Mouse (Mus musculus) macrophage (primary cell): Measurements from ENCODE around the gene Adgrg1. TPM values are rescaled to one million over a fixed set of nuclear protein-coding genes. Genes with fewer than 3 reads are reported as not detected.
"Not testable (repeated sequence)": the region's sequence is repeated elsewhere in the genome, so short reads cannot be mapped to it uniquely, and the experiment has no call there.

Experiments
- H3K27ac ChIP-seq: fragments of 350-480 bp; formaldehyde crosslinking; 2 replicates; pipeline ENCODE4 v1.9.0; 2021
- H3K36me3 ChIP-seq: fragments of 350-480 bp; formaldehyde crosslinking; 2 replicates; pipeline ENCODE4 v1.9.0; 2021; ENCODE audit errors: inconsistent target
- H3K4me3 ChIP-seq: fragments of 350-480 bp; formaldehyde crosslinking; 2 replicates; pipeline ENCODE4 v1.9.0; 2021; ENCODE audit errors: inconsistent target
- H3K79me2 ChIP-seq: fragments of 350-480 bp; formaldehyde crosslinking; 2 replicates; pipeline ENCODE4 v1.9.0; 2021; ENCODE audit errors: inconsistent target
- WGBS: methylation state at CpG from one replicate; pipeline ENCODE4 v1.1.7; 2026; ENCODE audit warnings: inconsistent platforms; ENCODE audit not compliant: missing documents; 5-methylcytosine and 5-hydroxymethylcytosine counted together
- polyA plus RNA-seq: library from polyadenylated mRNA; stranded (reverse); fragments of 250-400 nt; gene quantifications from 3 replicates; pipeline ENCODE4 v1.2.4, GENCODE M21; 2018; ENCODE audit warnings: inconsistent platforms

Gene Adgrg1
- polyA plus RNA-seq, 1 experiment from 2014 or later = 1.3 TPM

DNA sequence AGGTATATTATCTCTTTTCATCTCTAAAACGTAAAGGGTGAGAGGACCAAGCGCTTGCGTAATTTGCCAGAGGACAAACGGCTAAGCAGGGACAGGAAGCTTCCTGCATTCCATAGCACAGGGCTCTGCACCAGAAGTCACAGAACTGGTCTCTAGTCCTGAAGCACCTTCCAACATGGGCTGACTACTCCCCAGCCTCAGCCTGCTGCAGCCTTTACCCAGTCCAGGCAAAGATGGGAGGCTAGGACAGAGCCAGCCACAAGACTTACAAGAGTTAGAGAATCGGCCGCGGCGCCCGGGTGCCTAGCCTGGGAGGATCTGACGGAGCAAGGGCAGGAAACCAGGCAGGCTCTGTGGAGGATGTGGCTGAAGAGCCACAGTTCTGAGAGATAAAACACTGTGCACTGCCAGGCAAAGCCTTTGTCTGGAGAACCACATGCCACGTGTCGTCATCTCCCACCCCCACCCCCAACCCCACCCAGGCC lies 45.8 kb downstream of the Adgrg1 start:
- no peaks in the 10 kb centered on the region for H3K36me3 ChIP-seq
- H3K27ac ChIP-seq = no peak overlapping the region
- H3K4me3 ChIP-seq = no peak overlapping the region; the same call in 1 of the 2 replicates

DNA sequence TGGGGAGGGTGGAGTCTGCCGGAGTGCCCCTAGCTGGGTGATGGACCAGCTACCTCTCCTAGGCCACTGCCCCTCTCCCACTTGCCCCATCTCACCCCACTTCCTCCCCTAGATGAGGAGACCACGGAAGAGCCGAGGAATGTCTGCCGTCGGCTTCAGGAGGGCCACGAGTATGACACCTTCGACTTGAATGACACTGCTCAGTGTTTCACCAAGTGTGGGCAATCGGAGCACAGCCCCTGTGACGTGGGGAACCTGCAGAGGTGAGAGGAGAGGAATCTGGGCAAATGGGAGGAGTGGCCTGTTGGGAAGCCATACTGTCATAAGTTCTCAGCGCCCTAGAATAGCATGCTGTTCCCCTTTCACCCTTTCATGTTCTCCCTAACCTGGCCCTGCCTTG lies 46.3 kb downstream of the Adgrg1 start:
- no peak overlapping the region for H3K27ac ChIP-seq
- no peaks in the 10 kb centered on the region for H3K36me3 ChIP-seq
- 22% methylated on average over 10 of the region's 10 CpGs for WGBS
- H3K79me2 ChIP-seq = no peaks in the 10 kb centered on the region
- H3K4me3 ChIP-seq = no peak overlapping the region; the same call in 1 of the 2 replicates

More for the DNA sequence above, 45.8 kb downstream of the Adgrg1 start:
- 19% methylated on average over 12 of the region's 12 CpGs for WGBS
- H3K79me2 ChIP-seq = no peaks in the 10 kb centered on the region

DNA sequence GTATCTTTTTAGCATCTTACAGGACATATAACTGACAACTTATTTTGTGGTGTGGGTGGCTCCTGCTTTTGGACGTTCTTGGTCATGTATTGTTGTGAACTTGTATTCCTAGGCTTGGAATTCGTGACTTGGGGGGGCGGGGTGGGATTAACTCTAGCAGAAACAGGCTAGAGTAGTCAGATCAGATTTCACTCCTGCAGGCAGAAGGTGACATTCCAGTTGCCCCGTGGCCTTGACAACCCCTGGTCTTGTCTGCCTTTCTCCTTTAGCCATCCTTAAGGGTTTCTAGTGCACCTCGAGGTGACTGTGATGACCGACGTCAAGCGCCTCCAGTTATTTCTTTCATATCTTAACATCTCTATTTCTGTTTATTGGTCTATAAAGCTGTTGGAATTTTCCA lies 48.6 kb downstream of the Adgrg1 start:
- no peaks in the 10 kb centered on the region for H3K36me3 ChIP-seq
- H3K4me3 ChIP-seq = no peak overlapping the region
- H3K79me2 ChIP-seq = no peaks in the 10 kb centered on the region
- H3K27ac ChIP-seq = no peak overlapping the region
- 80% methylated on average over 8 of the region's 8 CpGs for WGBS

DNA sequence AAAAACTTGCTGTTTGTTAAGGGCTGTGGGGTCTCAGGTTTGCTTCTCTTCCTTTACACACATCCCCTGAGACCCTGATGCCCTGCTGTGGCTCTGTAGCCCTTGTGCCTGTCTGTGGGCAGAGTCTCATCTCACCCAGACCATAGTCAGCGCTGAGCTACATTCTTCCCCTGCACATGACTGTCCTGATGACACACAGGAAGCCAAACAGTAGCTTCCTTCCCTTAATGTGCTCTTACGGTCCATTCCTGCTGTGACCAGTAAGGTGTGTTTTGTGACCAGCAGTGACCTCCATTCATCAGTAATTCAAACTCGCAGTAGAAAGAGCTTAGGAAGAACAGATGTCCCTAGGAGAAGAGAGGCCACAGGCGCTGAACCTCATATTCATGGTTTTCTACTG lies 49.8 kb downstream of the Adgrg1 start:
- 57% methylated on average over 4 of the region's 4 CpGs for WGBS
- H3K36me3 ChIP-seq = no peaks in the 10 kb centered on the region
- no peaks in the 10 kb centered on the region for H3K79me2 ChIP-seq
- H3K27ac ChIP-seq = peak overlapping the region; percentile 37
- H3K4me3 ChIP-seq = no peak overlapping the region

DNA sequence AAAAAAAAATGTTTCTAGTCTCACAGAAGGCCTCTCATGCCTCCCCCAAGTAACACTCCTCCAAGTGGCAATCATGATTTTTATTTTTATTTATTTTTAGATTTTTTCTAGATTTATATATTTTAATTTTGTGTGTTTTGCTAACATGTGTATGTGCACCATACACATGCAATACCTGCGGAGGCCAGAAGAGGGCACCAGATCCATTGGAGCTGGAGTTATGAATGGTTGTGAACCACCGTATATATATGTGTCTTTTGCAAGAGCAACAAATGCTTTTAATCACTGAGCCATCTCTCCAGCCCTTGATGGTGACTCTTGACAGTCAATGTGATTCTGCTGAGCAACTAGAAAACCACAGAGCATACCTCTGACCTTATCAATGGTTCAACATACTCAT lies 50.9 kb downstream of the Adgrg1 start:
- no peak overlapping the region for H3K27ac ChIP-seq
- H3K79me2 ChIP-seq = no peaks in the 10 kb centered on the region
- no peaks in the 10 kb centered on the region for H3K36me3 ChIP-seq
- H3K4me3 ChIP-seq = no peak overlapping the region
- 100% methylated on average over 1 of the region's 2 CpGs for WGBS

DNA sequence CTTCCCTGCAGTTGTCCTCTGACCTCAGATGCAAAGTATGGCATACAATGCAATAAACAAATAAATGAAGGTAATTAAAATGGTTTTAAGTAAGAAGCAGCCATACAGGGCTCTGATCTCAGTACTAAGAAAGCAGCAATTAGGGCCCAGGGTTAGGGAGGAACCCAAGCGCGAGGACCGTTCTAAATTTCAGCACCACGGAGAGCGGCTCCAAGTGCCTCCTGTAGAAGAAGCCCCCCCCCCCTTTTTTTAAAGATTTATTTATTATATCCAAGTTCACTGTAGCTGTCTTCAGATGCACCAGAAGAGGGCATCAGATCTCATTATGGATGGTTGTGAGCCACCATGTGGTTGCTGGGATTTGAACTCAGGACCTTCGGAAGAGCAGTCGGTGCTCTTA lies 53.8 kb downstream of the Adgrg1 start:
- not testable (repeated sequence) for H3K27ac ChIP-seq, H3K4me3 ChIP-seq, H3K79me2 ChIP-seq, H3K36me3 ChIP-seq
- WGBS = 88% methylated on average over 5 of the region's 7 CpGs

DNA sequence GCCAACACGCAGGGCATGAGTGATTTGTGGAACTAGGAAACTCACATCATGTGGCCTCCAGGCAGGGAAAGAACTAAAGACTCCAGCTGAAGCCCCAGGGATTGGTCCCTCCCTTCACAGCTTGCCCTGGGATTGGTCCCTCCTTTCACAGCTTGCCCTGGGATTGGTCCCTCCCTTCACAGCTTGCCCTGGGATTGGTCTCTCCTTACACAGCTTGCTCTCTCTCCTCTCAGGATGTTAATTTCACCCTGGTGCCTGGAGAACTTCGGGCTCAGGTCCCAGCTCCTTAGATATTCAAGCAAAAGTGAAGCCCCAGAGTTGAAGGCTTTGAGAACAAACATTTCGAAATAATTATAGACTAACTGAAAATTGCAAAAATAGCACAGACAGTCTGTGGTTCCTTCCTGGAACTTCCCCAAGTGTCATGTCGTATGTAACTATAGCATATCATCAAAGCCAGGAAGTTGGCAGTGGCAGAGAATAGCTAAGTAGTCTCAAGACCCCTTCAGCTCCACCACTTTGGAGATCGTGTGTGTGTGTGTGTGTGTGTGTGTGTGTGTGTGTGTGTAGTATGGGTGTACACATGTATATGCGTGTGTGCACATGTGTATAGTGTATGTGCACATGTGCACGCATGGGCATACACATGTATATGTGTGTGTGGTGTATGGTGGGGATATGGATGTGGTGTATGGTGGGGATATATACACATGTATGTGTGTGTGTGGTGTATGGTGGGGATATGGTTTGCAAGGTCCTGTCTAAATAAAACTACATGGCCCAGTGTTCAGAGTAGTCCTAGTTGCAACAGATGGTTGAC lies 62.8 kb downstream of the Adgrg1 start:
- 17% methylated on average over 7 of the region's 7 CpGs for WGBS
- Histone ChIP-seq H3K27ac (peak overlapping the region; percentile 41), H3K4me3 (no peak overlapping the region), H3K36me3 (no peaks in the 10 kb centered on the region), H3K79me2 (no peaks in the 10 kb centered on the region)

DNA sequence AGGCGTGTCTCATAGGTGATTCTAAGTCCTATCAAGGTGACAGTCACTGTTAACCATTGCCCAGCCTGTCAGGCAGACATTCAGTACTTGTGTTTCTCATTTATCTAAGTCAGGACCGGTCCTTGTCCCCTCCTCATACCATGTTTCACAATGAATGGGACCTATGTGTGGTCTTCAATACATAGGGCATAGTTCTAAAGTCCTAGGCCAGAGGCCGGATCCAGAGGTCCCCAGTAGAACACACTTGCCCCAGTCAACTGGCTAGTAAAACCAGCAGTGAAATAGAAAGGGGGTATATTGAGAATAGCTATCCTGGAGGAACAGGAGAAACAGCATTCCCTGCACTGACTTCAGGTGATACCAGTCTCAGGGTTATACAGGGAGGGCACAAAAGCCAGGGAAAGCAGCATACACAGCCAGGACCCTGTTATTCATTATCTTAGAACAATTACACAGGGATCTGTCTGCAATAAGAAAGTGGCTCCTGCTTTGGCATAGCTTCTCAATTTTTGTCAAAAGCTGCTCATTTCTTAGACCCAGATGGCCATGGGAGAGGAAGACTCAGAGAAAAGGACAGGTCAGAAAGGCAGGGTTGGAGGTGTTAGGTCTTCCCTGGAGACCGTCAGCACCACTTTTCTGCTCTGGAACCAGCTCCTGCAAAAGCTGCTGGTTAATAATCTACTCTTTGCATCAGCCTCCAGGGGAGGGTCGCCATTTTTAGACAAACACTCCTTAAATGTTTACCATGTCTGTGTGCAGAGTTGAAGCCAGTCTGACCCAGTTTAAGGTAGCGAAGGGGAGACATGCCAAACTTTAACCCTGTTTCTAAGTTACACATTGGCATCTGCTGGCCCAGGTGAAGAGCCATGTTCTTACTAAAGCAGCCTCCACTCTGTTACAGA lies 67.6 kb downstream of the Adgrg1 start:
- WGBS = 92% methylated on average over 6 of the region's 6 CpGs
- Histone ChIP-seq H3K79me2 (no peaks in the 10 kb centered on the region), H3K36me3 (no peaks in the 10 kb centered on the region), H3K4me3 (no peak overlapping the region), H3K27ac (no peak overlapping the region)

DNA sequence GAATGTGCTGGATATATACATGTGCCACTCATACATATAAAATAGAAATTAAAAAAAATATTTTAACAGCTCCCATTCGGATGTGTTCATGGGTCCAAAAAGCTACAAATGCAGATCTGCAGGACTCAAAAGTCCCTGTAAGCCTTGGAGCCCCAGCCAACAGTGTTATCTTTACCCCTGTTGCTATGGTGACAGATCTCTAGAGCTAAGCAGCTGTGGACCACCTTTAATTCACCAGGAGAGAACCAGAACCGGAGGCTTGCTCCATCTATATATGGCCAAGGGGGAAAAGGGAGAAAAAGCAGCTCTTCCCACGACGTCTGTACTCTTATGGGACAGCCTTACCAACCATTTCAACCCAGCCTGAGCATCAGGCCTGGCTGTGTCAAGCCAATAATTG lies 70.3 kb downstream of the Adgrg1 start:
- H3K4me3 ChIP-seq = no peak overlapping the region
- 81% methylated on average over 4 of the region's 4 CpGs for WGBS
- H3K36me3 ChIP-seq = no peaks in the 10 kb centered on the region
- H3K79me2 ChIP-seq = no peaks in the 10 kb centered on the region
- no peak overlapping the region for H3K27ac ChIP-seq

DNA sequence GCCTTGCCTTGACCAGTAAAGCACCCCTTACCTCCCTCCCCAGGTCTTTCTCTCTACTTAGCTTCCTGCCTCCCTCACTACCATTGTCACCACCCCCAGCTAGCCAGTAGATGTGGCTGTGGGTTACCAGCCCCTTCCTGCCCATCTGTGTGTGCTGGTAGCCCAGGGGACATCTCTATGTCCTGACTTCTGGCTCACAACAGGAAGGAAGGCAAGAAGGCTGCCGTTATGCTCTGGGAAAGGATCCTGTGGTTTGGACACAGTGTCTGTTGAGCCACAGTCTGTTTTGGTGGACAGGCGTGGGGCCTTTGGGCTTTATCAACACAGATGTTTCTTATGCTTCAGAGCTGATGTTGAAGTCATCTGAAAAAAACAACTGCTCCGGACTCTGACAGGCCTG lies 72.4 kb downstream of the Adgrg1 start:
- H3K79me2 ChIP-seq = no peaks in the 10 kb centered on the region
- H3K36me3 ChIP-seq = no peaks in the 10 kb centered on the region
- WGBS = 20% methylated on average over 3 of the region's 3 CpGs
- no peak overlapping the region for H3K4me3 ChIP-seq
- H3K27ac ChIP-seq = no peak overlapping the region

DNA sequence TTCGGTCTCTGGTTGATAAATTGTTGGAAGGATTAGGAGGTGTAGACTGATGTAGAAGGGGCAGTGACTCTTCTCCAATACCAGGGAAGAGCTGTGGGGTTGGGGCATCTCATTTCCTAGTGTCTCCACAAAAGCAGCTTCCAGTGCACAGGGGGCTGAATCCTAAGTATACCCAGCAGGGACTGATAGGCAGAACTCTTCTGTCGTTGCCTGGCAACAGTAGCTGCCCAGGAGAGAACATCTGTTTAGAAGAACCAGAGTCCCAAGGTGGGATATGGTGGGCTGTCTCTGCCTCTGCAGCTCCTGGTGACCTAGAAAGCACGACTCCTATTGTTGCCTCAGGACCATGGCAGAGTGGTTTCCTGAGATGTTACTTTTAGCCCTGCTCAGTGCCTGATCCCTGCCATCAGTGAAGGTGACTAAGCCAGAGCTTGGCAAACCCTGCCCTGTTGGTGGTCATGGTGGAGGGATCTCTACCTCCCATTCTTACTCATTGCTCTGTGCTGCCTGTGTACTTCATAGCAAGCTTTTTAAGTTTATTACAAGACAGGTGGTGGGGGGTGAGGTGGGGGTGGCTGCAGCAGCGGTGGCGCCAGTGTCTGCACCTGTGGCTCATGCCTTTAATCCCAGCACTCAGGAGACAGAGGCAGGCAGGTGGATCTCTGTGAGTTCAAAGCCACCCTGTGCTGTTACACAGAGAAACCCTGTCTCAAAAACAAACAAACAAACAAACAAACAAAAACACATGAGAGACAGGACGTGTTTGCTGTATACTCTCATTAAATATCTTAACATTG lies 73.5 kb downstream of the Adgrg1 start:
- Histone ChIP-seq H3K4me3 (no peak overlapping the region), H3K79me2 (no peaks in the 10 kb centered on the region), H3K27ac (no peak overlapping the region), H3K36me3 (no peaks in the 10 kb centered on the region)
- 66% methylated on average over 5 of the region's 6 CpGs for WGBS

DNA sequence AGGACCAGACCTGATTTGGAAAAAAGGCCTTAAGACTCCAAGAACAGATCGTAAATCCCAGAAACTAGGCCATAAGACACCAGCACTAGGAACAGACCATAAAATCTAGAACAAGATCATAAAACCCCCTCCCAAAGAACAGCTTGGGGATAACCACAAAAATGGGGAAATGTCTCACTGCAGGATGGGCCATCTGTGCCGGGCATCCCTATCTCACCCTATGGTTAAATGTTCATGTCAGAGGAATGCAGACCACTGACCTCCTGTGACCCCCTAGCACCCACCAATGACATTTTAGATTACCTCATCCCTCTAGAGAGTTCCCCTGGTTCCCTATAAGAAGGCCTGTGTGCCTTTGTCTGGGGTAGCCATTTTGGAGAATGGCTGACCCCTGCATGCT lies 75.1 kb downstream of the Adgrg1 start:
- H3K79me2 ChIP-seq = no peaks in the 10 kb centered on the region
- 32% methylated on average over 2 of the region's 2 CpGs for WGBS
- H3K27ac ChIP-seq = no peak overlapping the region
- H3K36me3 ChIP-seq = no peaks in the 10 kb centered on the region
- H3K4me3 ChIP-seq = no peak overlapping the region

DNA sequence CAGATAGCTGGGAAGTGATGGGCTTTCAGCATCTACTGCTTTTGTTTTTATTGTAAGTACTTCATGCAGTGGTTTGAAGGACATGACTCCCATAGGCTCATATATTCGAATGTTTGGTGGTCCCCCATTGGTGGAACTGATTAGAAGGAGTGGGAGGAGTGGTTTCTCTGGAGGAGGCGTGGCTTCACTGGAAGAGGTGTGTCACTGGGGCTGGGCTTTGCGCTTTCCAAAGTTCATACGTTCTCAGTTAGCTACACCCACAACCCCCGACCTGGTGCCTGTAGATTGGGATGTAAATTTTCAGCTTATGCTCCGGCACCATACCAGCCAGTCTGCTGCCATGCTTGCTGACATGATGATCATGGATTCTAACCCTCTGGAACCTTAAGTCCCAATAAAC lies 79.9 kb downstream of the Adgrg1 start:
- Histone ChIP-seq H3K36me3 (no peaks in the 10 kb centered on the region), H3K27ac (no peak overlapping the region), H3K79me2 (no peaks in the 10 kb centered on the region), H3K4me3 (no peak overlapping the region)
- WGBS = 89% methylated on average over 6 of the region's 6 CpGs

DNA sequence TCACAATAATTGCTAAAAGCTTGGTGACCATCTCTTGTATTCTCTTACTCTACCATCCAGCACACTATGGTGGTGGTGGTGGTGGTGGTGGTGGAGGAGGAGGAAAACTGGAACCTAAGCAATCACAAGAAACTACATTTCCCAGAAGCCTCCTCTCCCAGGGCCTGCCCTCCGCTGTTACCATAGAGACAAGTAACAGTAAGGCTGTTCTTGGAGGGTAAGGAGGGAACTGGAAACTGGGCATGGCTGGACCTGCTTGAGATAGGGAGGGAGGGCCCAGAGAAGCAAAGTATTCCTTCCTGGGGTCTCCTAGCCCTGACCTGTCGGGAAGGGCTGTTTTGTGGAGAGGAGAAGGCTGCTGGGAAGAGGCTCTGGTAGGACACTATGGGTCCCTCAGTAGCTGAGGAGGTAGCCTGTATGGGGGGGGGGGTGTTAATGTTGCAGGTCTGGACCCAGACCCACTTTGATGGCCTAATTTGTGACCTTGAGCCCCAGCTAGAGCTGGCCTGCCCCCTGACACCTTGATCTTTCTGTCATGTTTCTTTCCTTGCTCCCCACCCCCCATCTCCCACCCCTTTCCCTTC lies 80.5 kb downstream of the Adgrg1 start, which contains the start of gene Drc7:
TSS of gene Drc7 (plus strand) at position 177 of the 584 bp plus-strand sequence.
- H3K36me3 ChIP-seq = no peaks in the 10 kb centered on the region
- no peak within 1 kb of the TSS for H3K27ac ChIP-seq
- no peak within 1 kb of the TSS for H3K4me3 ChIP-seq
- H3K79me2 ChIP-seq = no peaks in the 10 kb centered on the region
- 50% methylated on average over 1 of the region's 2 CpGs for WGBS
